Mouse (Mus musculus) testis, adult 2 months (tissue): ENCODE results near the gene Mcts2. TPM values are rescaled to one million over a fixed set of nuclear protein-coding genes. Genes with fewer than 3 reads are reported as not detected.

Source experiments
- H3K27ac ChIP-seq: fragments of 200-500 bp; 2 replicates; pipeline ENCODE4 v1.5.1; 2012; ENCODE audit warnings: low read depth, low read length; ENCODE audit not compliant: control insufficient read depth, insufficient read depth
- H3K27me3 ChIP-seq: fragments of 200-500 bp; 2 replicates; pipeline ENCODE4 v1.6.1; 2012; ENCODE audit warnings: mild to moderate bottlenecking, low read length, moderate library complexity; ENCODE audit not compliant: control insufficient read depth, insufficient read depth
- H3K36me3 ChIP-seq: fragments of 200-500 bp; 2 replicates; pipeline ENCODE4 v1.6.1; 2012; ENCODE audit warnings: mild to moderate bottlenecking, low read length; ENCODE audit not compliant: control insufficient read depth, insufficient read depth
- H3K4me1 ChIP-seq: fragments of 200-500 bp; 2 replicates; pipeline ENCODE4 v1.6.1; 2012; ENCODE audit warnings: low read length; ENCODE audit not compliant: control insufficient read depth, insufficient read depth
- H3K4me3 ChIP-seq: fragments of 200-500 bp; 2 replicates; pipeline ENCODE4 v1.5.1; 2012; ENCODE audit warnings: low read depth, mild to moderate bottlenecking, low read length, moderate library complexity, mixed read lengths; ENCODE audit not compliant: control insufficient read depth
- CTCF ChIP-seq: fragments of 200-500 bp; IDR thresholded peaks from 2 replicates; pipeline ENCODE4 v1.5.1; 2012; ENCODE audit warnings: low read depth, mild to moderate bottlenecking, inconsistent platforms, low read length, moderate library complexity; ENCODE audit not compliant: control insufficient read depth, insufficient read depth, insufficient replicate concordance
- POLR2A ChIP-seq: fragments of 200-500 bp; IDR thresholded peaks from 2 replicates; pipeline ENCODE4 v1.6.1; 2012; ENCODE audit warnings: low read depth, mild to moderate bottlenecking, inconsistent platforms, low read length, moderate library complexity; ENCODE audit not compliant: control insufficient read depth
- polyA plus RNA-seq: library from polyadenylated mRNA; depleted of rRNA; stranded (reverse); fragments of >200 nt; gene quantifications from 2 replicates; pipeline ENCODE4 v1.2.3, GENCODE M21; 2012

Gene Mcts2
- polyA plus RNA-seq, 1 experiment = 41.8 TPM

GRCm38 (mm10) chr2:152700725-152701124 is 13.9 kb downstream of the Mcts2 start:
- Histone ChIP-seq H3K4me1 (peaks cover 6% of the 10 kb centered on the region; the same call in 1 of the 2 replicates), H3K27ac (no peak overlapping the region), H3K36me3 (no peaks in the 10 kb centered on the region; the same call in none of the 2 replicates), H3K27me3 (no peaks in the 10 kb centered on the region), H3K4me3 (no peak overlapping the region)
- TF ChIP-seq CTCF = no peak
- no peak for TF ChIP-seq POLR2A

GRCm38 (mm10) chr2:152703596-152704255 is 16.9 kb downstream of the Mcts2 start:
- Histone ChIP-seq H3K4me3 (no peak overlapping the region), H3K27me3 (no peaks in the 10 kb centered on the region), H3K27ac (no peak overlapping the region), H3K4me1 (peaks cover 23% of the 10 kb centered on the region), H3K36me3 (no peaks in the 10 kb centered on the region; the same call in 1 of the 2 replicates)
- TF ChIP-seq CTCF = no peak

GRCm38 (mm10) chr2:152704256-152704605 is 17.4 kb downstream of the Mcts2 start:
- H3K4me1 ChIP-seq = peaks cover 23% of the 10 kb centered on the region
- H3K27me3 ChIP-seq = no peaks in the 10 kb centered on the region
- H3K36me3 ChIP-seq = no peaks in the 10 kb centered on the region; the same call in 1 of the 2 replicates
- no peak overlapping the region for H3K4me3 ChIP-seq
- TF ChIP-seq POLR2A (no peak), CTCF (no peak)
- no peak overlapping the region for H3K27ac ChIP-seq

GRCm38 (mm10) chr2:152704811-152705370 is 18.1 kb downstream of the Mcts2 start:
- H3K36me3 ChIP-seq = no peaks in the 10 kb centered on the region; the same call in 1 of the 2 replicates
- H3K27ac ChIP-seq = no peak overlapping the region
- H3K4me1 ChIP-seq = peaks cover 23% of the 10 kb centered on the region

GRCm38 (mm10) chr2:152705993-152706571 is 19.2 kb downstream of the Mcts2 start:
- H3K4me3 ChIP-seq = no peak overlapping the region
- no peaks in the 10 kb centered on the region; the same call in 1 of the 2 replicates for H3K36me3 ChIP-seq
- no peak overlapping the region for H3K27ac ChIP-seq
- peaks cover 23% of the 10 kb centered on the region for H3K4me1 ChIP-seq
- no peak for TF ChIP-seq CTCF
- no peak for TF ChIP-seq POLR2A
- H3K27me3 ChIP-seq = no peaks in the 10 kb centered on the region

More at GRCm38 (mm10) chr2:152704811-152705370, 18.1 kb downstream of the Mcts2 start:
- Histone ChIP-seq H3K27me3 (no peaks in the 10 kb centered on the region), H3K4me3 (no peak overlapping the region)
- no peak for TF ChIP-seq POLR2A

GRCm38 (mm10) chr2:152707186-152707585 is 20.4 kb downstream of the Mcts2 start:
- Histone ChIP-seq H3K4me1 (peaks cover 23% of the 10 kb centered on the region), H3K4me3 (peak overlapping the region; percentile 81), H3K27me3 (no peaks in the 10 kb centered on the region), H3K27ac (peak overlapping the region; percentile 64), H3K36me3 (no peaks in the 10 kb centered on the region; the same call in 1 of the 2 replicates)
- no peak for TF ChIP-seq CTCF
- no peak for TF ChIP-seq POLR2A

- peaks cover 23% of the 10 kb centered on the region for H3K4me1 ChIP-seq
- peak overlapping the region; percentile 77 for H3K27ac ChIP-seq
- H3K36me3 ChIP-seq = no peaks in the 10 kb centered on the region; the same call in 1 of the 2 replicates
- TF ChIP-seq CTCF = no peak
- TF ChIP-seq POLR2A = no peak; the same call in none of the 2 replicates
- no peaks in the 10 kb centered on the region for H3K27me3 ChIP-seq
- peak overlapping the region; percentile 81 for H3K4me3 ChIP-seq
Measured at GRCm38 (mm10) chr2:152707627-152708026, 20.8 kb downstream of the Mcts2 start.
